Mouse (Mus musculus) megakaryocyte, embryonic 14.5 days (primary cell): ENCODE data around the gene Rnf111.

Experiments
- FLI1 ChIP-seq: IDR thresholded peaks from 2 replicates; pipeline ENCODE4 v1.6.1; 2012; ENCODE audit warnings: low read length, inconsistent platforms, mixed read lengths
- GATA1 ChIP-seq: IDR thresholded peaks from 3 replicates; pipeline ENCODE4 v1.6.1; 2012; ENCODE audit warnings: mixed read lengths, low read length, inconsistent platforms, borderline replicate concordance

DNA sequence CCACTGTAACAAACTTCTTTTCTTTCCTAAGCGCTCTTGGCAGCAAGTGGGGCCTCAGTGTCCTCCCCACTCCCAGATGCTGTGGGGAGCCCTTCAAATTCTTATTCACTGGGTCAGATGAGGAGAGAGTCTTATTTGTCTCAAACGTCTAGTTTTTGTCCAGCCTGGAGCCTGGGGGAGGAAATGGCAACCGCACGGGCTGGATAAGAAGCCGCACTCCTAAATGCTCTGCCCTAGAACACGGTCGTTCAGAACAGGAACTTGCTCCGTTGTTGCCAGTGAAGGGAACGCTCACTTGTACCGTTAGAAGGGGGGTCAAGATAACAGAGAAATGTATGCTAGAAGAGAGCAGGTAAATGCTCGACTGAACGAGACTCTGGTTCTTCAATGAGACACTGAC, 121.4 kb downstream of the Rnf111 start:
- no peak for TF ChIP-seq GATA1
- TF ChIP-seq FLI1: no peak
